Mouse (Mus musculus): Measurements from ENCODE around the gene Kcnab1. TPM values are rescaled to one million over a fixed set of nuclear protein-coding genes. Genes with fewer than 3 reads are reported as not detected.

Gene Kcnab1
- total RNA-seq, 2 experiments from 2014 or later = 13.1 to 14.6 TPM

DNA sequence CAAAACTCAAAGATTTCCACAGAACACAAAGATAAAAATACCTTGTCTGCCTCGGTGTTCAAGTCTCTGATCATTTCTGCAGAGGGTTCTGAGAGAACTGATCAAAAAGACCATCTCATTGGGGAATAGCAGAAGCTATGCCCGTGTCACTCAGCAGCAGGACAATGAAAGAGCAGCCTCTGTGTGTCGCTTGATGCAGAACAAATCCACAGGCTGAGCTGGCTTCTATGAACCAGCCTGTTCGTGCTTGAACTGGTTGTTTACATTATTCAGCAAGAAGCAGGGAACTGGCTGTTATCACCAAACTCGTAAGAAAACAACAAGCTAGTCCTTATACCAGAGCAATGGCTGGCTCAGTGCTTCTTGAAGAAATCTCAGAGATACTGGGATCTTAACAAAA is 193.4 kb downstream of the Kcnab1 start:
- DNase-seq (ENCODE audit: low spot score in 2 of 2) = no peak

DNA sequence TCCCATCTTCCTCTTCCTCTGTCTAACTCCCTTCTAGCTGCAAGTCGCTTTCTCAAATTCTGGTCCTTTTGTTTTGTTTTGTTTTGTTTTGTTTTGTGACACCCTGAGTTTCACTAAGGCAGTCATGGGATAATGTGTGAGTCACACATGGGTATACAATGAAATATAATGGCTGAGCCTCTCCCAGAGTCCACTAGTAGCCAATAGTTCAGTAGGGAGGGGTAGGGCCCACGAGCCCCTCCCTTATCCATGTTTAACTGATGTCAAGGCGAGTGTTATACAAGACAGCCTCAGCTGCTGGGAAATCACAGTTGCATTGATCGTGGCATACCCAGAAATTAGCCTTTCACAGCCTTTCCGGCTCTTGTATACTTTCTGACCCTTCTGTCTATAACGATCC is 206.7 kb downstream of the Kcnab1 start:
- DNase-seq (ENCODE audit: low spot score in 2 of 2) = no peak

DNA sequence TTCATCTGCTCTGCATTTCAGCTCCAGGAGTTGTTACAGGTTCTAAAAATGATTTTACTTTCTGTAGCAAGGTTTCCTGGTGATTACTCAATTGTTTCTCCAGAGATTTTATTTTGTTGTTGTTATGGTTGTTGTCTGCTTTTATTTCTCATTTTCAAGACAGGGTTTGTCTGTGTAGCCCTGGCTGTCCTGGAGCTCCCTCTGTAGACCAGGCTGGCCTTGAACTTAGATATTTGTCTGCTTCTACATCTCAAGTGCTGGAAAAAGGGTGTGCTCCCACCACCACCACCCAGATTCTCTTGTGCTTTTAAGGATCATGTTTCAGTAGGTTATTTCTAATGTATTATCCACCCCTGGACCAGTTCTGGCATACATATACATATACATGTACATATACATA is 207.6 kb downstream of the Kcnab1 start:
- DNase-seq (ENCODE audit: low spot score in 2 of 2) = no peak

DNA sequence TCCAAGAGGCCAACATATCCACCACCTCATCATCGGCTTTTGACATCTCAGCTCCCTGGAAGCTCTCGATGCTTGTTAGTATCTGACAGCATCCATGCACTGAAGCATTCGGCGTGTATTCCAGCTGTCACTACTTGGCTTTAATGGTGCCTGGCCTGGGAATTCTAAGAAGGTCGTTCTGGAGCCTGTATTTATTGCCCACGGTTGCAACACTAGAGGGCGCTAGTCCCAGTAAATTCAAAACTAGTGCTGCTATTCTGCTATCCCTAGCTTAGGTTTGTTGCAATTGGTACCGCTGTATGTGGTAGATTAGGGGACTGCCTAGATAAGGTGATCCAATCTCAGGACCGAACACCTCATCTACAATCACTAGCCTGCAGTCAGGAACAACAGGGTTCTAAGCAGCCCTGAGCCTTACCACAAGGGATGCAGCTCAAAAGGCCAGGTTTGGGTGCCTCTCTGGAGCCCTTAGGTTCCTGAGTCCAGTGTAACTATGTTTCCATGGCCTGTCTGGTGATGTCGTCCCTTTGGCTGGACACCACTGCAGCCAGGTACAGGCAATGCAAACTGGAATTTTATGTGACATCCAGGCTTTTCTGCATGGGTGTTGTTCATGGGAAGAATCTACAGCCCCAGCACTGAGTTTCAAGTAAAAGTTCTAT is 208.8 kb downstream of the Kcnab1 start:
- peak; percentile 23 to 42 for DNase-seq (ENCODE audit: low spot score in 2 of 2)

DNA sequence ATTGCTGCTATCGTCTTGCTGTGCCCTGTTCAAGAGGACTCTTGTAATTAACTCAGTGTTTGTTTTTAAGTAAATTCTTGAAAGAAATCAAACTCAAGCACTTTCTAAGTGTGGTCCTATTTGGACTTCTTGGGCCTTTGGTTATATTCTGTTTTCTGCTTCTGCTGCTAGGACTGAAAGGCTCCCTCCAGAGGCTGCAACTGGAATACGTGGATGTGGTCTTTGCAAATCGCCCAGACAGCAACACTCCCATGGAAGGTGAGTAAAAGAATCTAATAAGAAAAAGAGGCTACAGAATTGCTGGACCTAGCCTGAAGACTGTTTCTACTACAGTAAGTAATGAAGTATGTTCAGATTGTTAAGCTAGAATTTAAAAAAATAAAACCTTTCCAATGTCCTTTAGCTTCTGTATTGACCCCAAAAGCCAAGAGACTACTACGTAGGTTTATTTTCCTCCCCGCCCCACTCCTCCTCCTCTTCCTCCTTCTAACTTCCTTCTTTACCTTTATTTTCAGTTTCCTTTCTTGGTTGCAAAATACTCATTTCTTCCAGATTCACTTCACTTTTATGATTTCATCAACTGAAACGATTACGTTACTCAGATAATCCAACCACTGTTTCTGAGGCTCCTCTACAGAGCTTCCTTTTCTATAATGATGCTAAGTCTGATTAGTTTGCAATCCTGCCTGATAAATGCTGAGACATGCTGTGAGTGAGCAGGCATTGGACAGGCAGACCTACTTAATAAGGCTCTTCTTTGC is 210.2 kb downstream of the Kcnab1 start:
- DNase-seq (ENCODE audit: low spot score in 2 of 2) = no peak

DNA sequence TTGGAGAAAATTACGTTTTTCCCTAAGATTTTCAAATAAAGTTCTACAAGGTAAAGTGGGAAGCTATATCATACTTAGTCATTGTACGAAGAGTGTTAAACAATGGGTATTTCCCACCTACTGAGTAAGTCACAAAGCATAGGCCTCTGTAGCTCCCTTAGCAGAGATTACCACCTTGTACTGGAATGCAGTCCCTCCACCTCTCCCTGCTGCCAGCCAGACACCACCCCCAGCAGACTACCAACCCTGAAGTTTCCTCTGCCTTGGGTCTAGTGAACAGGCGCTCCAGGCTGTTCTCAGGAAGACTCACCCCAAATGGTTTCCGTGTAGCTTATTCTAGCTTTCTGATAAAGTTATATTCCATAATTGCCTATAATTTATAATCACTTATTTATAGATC is 211.8 kb downstream of the Kcnab1 start:
- DNase-seq (ENCODE audit: low spot score in 2 of 2) = no peak

DNA sequence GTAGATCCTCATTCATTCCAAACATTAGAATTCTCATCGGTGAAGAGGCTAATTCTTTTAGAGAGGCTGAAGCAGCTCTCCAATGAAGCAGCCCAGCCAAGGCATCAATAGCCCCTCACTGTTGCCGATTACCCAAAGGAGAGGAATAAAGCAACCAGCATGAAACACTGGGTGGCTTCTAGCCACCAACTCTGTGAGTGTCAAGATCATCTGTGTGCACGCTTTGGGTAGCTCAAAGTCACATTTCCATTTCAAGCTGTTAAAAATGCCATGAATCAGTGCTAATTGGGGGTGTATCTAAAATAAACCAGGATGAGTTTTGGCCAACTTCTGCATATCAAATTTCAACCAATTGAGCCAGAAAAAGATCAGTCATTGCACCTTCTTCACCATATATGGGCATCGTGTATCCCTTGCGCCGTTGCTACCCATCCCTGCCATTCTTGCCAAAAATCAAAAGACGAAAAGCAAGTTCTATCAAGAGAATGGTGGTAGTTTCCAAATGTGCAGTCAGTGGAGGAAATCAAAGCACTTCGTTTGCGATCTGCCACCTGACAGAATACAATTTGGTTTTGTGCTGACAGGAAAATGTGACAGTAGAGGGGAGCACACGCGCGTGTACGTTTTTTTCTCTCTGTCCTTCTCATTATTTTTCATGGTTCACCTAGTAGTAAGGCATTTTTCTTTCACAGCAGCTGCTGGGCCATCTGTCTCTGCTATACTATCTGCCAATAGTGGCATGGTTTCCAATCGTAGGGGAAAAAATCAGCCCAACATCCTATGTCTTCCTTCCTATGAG is 213.0 kb downstream of the Kcnab1 start:
- no peak for DNase-seq (ENCODE audit: low spot score in 2 of 2)

DNA sequence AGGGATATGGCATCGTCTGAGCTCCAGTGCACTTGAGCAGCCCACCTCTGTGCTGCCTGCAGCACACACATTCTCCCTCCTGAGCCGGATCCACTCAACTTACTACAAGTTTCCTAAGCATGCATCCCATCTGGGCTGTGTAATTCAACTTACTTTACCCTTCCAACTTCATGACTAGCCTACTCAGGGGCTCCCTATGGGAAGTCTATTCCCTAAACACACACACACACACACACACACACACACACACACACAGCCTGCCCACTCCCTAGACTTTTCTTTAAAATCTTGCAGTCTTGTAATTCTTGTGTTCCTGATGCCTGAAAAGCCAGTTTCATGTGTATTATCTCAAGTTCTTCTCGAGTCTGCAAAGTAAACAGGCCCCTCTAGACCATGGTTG is 216.1 kb downstream of the Kcnab1 start:
- DNase-seq (ENCODE audit: low spot score in 2 of 2) = no peak

DNA sequence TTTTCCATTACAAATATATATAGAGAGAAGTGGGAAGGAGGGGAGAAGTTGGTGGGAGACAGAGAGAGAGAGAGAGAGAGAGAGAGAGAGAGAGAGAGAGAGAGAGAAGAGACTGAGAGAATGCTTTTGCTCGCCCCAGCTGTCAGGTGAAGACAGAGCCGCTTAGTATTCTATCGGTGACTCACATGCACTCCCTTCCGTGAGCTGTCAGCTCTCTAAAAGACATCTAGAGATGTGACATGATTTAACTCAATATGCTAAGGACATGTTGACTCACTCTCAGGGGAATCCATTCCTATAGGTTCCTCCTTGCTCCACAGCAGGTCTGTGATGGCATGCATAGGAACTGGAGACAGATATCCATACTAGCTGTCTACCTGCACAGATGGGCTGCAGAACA is 219.6 kb downstream of the Kcnab1 start:
- no peak for DNase-seq (ENCODE audit: low spot score in 2 of 2)

DNA sequence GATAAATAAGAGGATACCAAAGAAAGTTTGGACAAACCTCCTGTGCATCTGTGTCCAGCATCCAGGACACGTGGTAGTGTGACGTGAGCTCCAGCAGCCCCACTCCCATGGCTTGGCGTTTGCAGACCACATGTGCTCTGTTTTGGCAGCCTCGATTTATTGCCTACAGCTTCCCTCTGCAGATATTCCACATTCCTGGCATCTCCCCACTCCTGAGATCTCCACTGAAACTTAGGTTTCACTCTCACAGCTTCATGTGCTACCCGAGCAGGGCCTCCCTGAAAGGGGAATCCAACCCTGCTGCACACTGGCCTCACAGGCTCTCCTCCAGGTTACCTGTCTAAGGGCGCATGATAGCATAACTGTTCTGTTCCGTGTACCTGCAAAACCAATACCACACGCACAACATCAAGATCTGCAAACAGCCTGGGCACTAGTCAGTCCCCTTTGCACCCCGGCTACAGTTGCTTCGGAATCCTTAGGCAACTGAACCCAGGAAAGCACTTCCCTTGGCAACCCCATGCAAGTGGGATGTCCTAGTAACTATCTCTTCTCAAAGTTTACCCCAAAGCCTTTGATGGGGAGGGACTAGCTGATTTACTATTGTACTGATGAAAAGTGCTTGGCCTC is 228.8 kb downstream of the Kcnab1 start:
- peak in 1 of 2 experiments; percentile 36 for DNase-seq (ENCODE audit: low spot score in 2 of 2)

DNA sequence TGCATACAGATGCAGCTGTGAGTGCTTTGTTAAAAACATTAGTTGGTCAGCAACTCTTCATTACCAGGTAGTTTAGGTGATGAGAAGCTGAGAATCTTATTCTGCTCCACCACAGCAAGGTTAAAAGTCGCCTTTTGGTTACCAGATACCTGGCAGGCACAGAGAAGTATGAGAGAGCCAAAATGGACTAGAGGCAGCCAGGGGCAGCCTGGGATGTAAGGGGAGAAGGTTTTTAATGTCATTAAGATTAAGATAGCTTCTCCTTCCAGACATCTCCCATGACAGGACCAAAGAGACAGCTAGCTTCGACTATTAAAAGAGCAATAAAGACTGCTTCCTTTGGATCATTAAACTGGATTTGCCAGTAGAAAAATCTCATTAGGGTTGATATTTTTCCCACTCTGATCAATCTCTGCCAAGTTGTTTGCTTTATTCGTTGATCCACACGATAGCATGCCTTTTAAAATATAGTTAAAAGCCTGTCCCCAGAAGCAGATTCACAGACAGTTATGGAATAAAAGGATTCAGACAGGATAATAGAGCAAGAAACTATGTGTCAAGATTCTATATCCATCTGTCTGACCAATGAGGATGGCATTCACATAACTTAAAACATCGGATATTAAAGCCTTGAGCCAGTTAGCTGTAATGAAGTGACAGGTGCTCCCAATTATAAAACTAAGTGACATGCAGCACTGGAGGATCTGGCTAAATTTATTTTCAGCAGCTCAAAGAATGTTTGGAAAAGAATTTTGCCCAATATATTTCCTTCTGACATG is 231.2 kb downstream of the Kcnab1 start:
- DNase-seq (ENCODE audit: low spot score in 2 of 2) = no peak

DNA sequence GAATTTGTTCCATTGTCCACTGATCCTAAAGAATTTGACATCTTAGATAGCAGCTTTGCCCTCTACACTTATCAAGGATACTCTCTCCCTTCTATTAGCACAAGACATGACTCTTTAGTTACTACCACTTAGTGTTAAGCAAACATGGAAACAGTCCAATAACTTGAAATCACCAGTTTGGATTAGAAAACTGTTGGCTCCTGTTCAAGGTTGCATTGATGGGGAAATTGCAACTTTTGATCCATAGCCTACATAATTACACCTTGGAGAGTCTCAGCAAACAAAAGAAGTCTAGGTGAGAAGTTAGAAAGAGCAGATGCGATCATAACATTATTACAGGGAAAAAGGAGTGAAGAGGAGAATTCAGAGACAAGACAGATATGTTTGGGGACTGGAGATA is 237.0 kb downstream of the Kcnab1 start:
- DNase-seq (ENCODE audit: low spot score in 2 of 2) = no peak

DNA sequence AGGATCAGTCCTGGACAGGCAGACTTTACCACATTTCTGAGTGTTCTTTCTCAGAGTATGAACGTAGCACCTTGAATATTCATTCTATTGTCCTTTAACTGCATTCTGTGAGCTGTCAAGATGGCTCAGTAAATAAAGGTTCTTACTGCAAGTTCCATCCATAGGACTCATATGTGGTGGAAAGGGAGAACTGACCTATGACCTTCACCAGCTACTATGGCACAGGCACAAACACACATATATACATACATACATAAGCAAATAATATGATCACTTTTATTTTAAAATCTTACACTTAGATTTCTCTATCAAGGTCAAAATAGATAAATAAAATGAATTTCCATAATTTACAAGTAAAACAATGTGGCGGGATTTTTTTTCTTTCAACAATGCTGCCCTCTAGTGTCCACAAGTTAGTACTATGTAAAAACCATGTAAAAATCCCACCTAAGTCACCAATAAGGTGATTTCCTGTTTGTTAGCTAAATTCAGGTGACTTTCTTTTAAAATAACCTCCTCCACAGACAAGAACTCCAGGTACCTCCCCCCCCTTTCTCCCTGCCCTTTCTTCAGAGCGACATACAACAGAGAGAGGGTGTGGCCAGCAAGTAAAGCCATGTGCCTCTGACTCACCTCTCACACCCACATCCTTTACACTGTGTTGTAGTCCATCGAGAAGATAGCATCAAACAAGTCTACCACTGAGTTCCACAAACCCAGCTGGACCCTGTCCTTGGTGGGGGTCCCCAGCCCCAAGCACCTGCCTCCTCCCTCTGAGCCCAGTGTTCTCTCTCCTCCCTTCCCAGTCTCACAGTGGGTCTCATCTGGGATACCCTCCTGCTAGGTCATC is 243.3 kb downstream of the Kcnab1 start:
- no peak for DNase-seq (ENCODE audit: low spot score in 2 of 2)

DNA sequence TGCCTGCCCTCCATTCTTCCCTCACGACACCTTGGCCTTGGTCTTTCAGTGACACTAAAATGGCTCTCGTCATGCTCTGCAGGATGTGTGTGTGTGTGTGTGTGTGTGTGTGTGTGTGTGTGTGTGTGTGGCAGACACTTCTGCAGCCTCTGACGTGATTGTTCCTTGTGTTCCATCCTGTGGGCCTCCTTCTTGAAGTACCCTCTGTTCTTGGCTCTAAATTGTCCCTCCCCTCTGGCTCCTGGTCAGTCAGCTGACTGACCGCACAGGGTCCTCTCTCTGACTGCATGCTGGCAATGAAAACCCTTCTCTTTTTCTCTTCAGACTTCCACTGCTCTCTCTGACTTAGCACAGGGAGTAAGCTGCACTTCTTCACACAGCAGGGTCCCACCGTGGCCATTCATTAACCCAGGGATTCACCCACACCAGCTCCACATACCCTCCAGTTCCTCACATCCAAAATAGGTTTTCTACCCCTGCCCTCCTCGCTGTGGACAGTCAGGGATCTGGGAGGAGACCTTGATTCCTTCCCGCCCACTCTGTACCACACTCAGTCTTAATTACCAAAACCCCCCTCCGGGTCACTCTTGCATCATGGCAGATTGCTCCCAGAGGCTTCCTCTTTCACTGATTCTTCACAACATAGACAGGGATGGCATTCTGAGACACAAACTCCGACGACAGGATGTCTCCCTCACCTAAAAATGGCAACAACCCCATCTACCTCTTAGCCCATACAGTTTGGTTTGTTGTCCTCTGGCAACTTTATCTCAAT is 244.3 kb downstream of the Kcnab1 start:
- DNase-seq (ENCODE audit: low spot score in 2 of 2) = no peak

DNA sequence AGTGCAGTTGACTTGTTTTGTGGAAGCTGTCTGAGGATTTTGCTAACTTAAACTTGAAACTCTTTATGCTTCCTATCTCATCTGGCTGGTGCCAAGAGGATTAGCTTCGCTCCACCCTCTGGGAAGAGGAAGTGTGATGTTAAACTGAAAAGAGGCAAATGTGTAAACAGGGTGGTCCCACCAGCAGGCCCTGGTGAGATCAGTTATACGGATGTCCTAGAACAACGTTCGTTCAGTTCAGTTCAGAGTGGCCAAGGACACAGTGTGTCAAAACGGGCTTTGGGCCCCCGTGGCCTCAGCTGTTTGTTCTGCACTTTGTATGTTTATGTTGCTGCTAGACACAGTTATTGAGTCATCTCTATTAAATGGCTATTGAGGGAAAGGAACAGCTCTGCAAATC is 246.3 kb downstream of the Kcnab1 start:
- no peak for DNase-seq (ENCODE audit: low spot score in 2 of 2)

DNA sequence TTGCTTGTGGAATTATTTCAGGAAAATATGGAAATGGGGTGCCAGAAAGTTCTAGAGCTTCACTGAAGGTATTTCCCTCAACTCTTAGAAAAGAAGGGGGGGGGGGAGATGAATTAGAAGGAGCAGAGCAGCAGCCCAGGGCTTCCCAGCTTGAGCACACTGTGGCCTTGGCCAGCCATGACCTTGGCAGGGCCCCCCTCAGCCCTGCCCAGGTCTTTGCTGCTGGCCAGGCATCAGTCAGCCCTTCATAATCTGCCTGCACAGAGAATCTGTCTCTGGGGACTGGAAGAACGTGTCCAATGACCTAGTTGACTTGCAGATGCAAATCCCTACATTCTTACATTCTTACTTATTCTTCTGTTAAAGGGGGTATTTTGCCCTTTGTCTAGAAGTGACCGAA is 249.1 kb downstream of the Kcnab1 start:
- DNase-seq (ENCODE audit: low spot score in 2 of 2) = no peak

DNA sequence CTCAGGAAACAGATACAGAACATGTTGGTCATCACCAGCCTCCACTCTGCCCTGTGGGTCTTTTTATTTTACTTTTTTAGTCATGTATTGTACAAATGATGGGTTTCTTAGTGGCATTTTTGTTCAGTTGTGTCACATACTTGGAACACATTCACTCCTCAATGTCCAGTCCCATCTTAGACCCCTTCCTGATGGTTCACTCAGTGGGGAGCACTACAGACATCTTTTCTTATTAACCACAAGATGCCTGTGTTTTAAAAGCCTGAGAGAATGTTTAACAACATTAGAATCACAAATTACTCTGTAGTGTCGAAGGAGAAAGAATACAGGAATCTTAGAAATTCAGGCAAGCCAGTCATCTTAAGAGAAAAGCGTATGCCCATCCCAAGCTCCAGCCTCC is 249.7 kb downstream of the Kcnab1 start:
- no peak for DNase-seq (ENCODE audit: low spot score in 2 of 2)

DNA sequence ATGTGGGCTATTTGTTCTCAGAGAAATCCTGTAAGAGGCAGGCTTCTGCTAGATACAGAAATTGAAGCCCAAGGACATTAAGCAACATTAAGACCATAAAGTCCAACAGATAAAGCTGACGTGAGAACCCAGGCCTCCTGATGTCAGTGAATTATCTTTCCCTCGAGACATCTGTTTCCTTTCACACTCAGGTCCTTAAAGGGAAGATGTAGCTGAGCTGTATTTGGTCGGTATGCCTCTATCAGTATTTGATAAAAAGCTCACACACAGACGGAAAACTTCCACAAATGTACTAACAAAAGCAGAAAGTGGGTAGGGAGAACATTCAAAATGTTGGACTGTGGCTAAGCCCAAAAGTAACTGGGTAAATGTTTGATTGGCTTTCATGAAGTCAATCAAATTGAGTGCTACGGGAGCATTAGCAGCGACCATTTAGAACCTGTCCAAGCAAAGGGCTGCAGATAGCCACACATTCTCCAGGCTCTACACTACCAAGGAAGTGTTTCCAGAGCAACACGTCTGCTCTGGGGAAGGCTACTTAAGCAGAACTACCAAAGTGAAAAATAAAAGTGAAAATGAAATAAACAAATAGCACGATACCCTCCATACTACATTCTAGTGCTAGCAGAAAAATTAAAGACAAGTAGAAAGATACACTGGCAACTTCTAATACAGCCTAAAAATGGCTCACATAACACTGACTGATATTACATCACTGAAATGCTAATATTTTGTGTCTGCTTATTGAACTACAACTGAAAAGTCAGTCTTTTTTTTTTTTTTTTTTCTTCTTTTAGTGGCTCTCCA is 251.2 kb downstream of the Kcnab1 start:
- no peak for DNase-seq (ENCODE audit: low spot score in 2 of 2)
